Mouse (Mus musculus) right cerebral cortex, postnatal 14 days (tissue): Measurements from ENCODE around the gene Gh.

Experiments
- DNase-seq: peaks from one replicate; pipeline ENCODE4 v3.0.0; 2022

The Gh gene

GRCm38 (mm10) chr11:106307432-106307831 is 5.8 kb upstream of the Gh start:
- no peak for DNase-seq

DNA sequence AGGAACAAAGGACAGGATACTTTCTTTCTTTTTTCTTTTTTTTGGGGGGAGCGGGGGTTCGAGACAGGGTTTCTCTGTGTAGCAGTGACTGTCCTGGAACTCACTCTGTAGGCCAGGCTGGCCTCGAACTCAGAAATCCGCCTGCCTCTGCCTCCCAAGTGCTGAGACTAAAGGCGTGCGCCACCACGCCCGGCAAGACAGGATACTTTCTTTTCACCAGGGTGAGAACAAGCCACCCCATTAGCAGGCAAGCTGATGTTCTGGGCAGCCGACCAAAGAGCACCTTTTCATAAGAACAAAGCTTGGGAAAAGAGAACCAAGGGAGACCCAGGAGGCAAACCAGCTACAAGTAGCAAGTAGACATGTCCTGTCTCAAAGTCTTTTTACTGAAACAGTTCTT is 5.1 kb upstream of the Gh start:
- DNase-seq = no peak

DNA sequence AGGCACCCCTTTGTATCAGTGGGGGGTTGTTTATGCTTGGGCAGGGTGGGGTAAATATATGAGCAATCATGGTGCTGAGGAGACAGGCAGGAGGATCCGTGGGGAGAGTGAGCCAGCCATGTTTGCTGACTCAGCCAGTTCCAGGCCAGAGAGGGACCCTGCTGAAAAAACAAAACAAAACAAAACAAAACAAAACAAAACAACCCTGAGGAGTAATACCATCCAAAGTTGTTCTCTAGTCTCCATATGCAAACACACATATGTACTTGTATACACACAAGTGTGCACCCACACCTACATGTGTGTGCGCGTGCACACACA is 4.4 kb upstream of the Gh start:
- DNase-seq = no peak

DNA sequence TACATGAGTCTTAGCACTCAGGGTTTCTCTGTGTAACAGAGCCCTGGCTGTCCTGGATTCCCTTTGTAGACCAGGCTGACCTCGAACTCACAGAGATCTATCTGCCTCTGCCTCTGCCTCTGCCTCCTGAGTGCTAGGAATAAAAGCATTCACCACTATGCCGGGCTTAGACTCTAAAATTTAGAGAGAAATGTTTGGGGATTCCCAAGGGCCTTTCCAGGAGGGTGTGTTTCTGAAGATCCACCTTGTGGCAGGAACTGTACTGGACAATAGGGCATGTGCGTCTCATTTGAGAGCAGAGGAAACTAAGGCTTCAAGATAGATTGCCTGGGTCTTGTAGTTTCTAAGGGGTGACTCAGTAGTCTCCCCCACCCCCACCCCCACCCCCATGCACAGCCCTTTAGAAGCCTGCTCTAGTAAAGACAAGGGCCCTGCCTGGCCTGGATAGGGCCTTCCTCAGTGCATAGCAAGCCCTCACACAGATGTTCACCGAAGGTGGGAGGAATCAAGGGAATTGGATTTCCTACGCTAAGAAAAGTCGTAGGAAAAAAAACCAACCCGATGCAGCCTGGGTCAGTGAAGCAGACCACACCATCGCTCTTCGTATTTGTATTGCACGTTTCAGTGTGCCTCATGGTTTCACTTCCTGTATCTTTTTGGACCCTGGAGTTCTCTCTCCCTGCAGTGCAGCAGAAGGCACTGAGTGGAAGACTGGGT is 3.8 kb upstream of the Gh start:
- DNase-seq = no peak

DNA sequence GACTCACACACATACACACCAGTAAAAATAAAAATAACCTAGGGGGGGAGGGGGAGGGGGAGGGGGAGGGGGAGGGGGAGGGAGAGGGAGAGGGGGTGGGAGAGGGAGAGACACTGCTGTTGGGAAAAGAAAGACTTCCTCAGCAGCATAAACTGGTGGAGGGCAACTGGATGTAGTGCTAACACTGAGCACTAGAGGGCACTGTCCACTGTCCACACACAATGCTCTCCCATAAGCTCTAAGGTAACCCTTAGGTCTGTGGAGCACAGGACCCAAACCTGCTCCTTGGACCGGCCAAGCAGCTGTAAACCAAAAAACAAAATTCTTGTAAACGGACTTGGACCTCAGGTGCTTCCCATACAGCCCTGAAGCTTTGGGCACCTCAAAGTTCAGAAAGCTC is 969 bp upstream of the Gh start:
- peak; percentile 40 for DNase-seq

- DNase-seq = no peak
Measured at GRCm38 (mm10) chr11:106291861-106292260, 9.8 kb downstream of the Gh start.

- no peak for DNase-seq
Measured at GRCm38 (mm10) chr11:106290376-106290775, 11.3 kb downstream of the Gh start.

GRCm38 (mm10) chr11:106289369-106289768 is 12.3 kb downstream of the Gh start:
- no peak for DNase-seq

DNA sequence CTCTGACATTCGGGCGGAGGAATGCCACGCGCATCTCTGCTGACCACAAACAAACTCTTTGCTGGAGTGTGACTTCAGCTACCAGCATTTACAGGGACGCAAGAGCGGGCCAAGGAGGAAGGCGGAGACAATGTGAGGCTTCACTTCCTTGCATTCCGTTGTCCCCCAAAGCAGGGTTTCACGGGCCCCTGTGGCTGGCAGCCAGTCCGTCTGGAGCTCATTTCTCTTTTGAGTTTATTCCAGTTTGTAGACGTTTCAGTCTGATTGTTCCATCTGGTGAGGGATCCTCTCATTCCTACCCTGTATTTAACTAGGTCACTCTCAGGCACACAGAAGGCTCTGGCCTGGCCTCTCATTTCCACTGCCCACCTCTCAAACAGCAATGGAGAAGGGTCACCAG is 14.7 kb downstream of the Gh start:
- DNase-seq = no peak

- DNase-seq = no peak
Measured at GRCm38 (mm10) chr11:106286206-106286605, 15.5 kb downstream of the Gh start.

- DNase-seq = no peak
Measured at GRCm38 (mm10) chr11:106284126-106284525, 17.5 kb downstream of the Gh start.

DNA sequence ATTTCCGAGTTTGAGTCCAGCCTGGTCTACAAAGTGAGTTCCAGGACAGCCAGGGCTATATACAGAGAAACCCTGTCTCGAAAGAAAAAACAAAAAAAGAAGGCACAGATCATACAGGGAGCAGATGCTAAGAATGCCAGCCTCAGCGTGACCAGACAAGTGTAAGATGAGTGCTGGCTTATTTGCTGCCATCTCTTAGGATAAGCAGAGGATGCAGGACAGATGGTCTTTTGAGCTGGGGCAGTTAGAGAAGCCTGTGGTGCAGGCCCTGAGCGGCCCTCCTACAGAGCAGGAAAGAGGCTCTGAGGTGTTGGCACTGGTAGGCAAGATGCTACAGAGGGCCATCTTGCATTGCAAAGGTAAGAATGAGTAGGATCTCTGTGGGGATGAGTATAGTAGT is 18.3 kb downstream of the Gh start:
- no peak for DNase-seq

- no peak for DNase-seq
Measured at GRCm38 (mm10) chr11:106282452-106282851, 19.2 kb downstream of the Gh start.

DNA sequence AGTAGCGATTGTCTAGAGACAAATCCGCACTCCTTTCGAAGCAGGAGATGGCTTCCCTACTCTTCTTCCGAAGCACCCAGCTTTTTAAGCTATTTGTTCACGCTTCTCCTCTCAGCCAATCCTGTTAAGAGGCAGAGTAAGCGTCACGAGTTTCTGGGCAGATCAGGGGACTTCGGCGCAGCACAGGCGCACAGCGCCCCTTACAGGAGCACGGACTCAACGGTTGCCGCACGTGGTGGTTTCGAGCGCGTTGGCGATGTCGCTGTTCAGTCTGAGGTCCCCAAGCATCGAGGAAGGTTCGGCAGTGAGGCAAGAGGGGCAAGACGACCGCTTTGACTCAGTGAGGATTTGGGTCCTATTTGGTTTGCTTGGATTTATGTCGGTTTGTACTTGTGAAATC is 25.2 kb downstream of the Gh start, which contains the start of gene Tcam1:
Gene Tcam1, plus strand, starts transcription at position 219 of the 400 bp plus-strand sequence.
- DNase-seq = peak; percentile 95

- DNase-seq = no peak
Measured at GRCm38 (mm10) chr11:106274971-106275411, 26.7 kb downstream of the Gh start.

- DNase-seq = no peak
Measured at GRCm38 (mm10) chr11:106274374-106274773, 27.3 kb downstream of the Gh start.

GRCm38 (mm10) chr11:106273811-106274210 is 27.9 kb downstream of the Gh start:
- no peak for DNase-seq

DNA sequence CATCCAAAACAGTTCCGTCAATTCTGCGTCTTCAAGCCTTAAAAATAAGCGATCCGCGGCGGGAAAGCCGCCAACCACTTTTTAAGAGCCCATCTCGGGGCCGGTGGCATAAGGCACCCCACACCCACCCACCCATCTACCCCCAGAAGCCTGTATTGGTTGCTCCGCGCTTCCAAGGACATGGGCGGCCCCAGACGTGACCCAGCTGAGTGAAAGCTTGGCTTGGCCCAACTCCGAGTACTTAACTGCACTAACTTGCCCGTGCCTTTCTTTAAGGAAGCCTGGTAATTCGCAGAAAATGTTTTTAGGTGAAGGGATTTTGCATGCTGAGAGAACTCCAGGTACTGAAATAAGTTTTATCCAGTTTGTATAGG is 28.4 kb downstream of the Gh start:
- no peak for DNase-seq

- peak; percentile 98 for DNase-seq
Measured at GRCm38 (mm10) chr11:106272644-106273310, 28.9 kb downstream of the Gh start, which contains the start of gene Smarcd2. Gene Smarcd2 (minus strand): TSS chr11:106272972.

DNA sequence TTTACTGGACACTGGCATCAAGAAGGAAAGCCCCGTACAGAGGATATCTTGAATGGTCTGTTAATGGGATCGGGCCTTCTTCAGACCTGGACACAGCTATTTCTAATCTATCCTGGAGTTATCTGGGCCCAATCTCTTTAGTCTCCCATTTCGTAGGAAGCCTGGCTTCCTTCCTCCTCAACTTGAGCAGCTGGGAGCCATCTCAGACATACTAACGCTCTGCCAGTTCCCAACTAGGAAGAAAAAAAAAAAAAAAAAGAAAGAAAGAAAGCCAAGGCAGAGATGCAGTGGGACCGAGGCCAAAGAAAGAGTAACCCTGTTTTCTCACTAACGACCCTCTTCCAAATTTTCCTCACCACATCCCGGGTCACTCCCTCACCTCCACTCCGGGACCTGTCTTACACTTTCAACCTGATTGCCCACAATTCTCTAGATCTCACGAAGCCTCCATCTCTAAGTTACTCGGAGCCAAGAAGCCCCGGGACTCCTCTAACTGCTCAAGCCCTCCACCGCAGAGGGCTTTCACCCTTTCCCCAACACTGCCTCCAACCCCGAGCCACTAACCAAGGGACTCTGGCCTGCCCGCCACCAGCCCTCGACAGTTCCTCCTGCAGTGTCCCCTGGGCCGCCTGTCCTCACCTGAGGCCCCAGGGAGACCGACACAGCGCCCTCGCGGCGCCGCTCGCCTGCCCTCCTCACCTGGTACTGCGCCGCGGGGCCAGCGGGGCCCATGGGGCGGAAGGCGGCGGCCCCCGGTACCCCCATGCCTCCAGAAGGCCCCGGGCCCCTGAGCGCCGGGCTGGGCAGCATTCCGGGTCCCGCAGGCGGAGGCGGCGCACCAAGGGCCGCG is 29.6 kb downstream of the Gh start:
- peak; percentile 29 for DNase-seq

DNA sequence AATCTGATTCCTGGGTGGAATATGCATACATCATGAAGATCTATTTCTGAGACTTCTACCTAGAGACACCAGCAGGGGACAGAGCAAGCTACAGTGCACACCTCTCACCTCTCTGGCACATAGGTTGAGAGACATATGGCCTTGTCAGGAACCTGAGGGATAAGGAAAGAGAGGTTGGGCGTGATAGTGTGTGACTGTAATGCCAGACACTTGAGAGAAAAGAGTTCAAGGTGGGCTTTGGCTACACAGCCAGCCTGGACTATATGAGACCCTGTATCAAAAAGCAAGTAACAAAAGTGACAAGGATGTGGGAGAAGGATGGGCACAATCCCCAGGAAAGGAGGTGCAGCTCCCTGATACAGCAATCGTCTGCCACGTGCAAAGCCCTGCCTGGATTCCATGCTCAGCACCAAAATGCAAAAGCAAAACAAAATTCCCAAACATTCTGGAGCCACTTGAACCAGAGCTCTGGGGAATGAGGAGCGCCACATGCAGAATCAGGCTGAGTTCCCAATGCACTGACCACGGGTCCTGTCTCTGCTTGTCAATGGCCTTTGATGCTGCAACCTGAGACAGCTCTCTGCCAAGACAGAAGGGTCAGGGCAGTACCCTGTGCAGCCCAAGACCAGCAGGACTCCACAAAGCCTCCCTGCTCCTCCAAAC is 30.4 kb downstream of the Gh start:
- DNase-seq = no peak

DNA sequence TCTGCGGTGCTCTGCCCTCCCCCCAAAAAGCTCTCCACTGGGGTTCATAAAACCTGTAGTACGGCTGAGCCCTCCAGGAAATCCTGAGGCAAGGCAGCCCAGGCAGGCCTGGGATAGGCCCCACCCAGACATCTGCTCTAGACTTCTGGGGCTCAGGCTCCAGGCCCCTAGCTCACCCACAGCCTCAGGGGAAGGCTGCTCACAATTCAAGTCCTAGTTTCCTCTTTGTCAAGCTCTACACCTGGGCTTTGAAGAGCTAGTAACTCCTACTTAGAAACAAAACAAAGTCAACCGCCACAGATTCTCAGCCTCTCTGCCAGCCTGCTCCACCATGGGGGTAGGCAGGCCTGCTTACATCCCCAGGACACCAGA is 32.6 kb downstream of the Gh start:
- no peak for DNase-seq

DNA sequence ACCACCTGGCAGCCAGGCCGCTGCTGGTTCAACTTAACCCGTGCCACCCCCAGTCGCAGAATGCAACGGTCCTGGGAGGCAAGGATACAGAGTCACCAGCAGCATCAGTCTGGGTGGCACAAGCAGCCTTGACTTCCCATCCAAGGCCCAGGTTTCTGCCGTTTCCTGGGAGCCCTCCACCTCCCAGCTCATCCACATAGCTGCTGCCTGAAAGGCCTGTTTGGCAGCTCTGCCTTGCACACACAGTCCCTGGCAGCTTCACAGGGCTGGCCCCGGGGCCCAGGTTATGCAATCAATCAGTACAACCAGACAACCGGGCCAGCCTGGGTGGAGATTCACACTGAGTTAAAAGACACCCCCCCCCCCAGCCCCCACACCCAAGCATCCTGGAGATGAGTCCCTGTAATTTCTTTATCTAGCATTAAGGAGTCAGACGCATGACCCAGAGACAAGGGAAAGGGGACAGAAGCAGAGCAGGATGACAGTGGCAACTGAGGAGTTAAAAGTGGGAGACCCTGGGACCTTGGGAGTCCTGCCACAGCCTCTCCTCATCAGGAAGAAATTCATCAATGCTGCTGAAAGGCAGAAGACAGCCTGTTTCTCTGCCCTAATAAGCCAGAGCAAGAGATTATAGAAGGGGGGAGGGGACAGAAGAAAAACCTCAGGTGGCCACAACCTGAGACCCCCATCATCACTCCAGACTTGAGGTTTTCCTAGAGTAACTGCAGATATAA is 33.2 kb downstream of the Gh start:
- DNase-seq = peak; percentile 39
